Mouse (Mus musculus): ENCODE data around the gene Bnipl. TPM values are rescaled to one million over a fixed set of nuclear protein-coding genes. Genes with fewer than 3 reads are reported as not detected.

The Bnipl gene
- polyA plus RNA-seq, 1 experiment from 2014 or later = not detected

GRCm38 (mm10) chr3:95291041-95291440, 40.0 kb upstream of the Bnipl start:
- H3K9me3 ChIP-seq (replicated peaks; ENCODE audit: control insufficient read depth, low read length) = no peaks in the 10 kb centered on the region
- 78% methylated on average over 4 of the region's 4 CpGs for WGBS (ENCODE audit: insufficient replicate concordance)
- H3K4me3 ChIP-seq (ENCODE audit: low read depth, low read length) = no peak overlapping the region
- H3K27ac ChIP-seq (ENCODE audit: low read depth, low read length) = no peak overlapping the region
- no peaks in the 10 kb centered on the region for H3K4me1 ChIP-seq (ENCODE audit: control insufficient read depth, insufficient read depth, low read length)
- ATAC-seq (replicated peaks; ENCODE audit: insufficient number of reproducible peaks, low FRiP score, low TSS enrichment) = no peak
- H3K4me2 ChIP-seq = no peak overlapping the region
- no peaks in the 10 kb centered on the region for H3K27me3 ChIP-seq (ENCODE audit: control insufficient read depth, insufficient read depth, low read length)
- H3K36me3 ChIP-seq (ENCODE audit: control insufficient read depth, insufficient read depth, low read length) = peaks cover 20% of the 10 kb centered on the region
- H3K9ac ChIP-seq (ENCODE audit: low read depth, low read length) = no peak overlapping the region

GRCm38 (mm10) chr3:95290156-95290555, 39.2 kb upstream of the Bnipl start:
- peaks cover 16% of the 10 kb centered on the region for H3K36me3 ChIP-seq (ENCODE audit: control insufficient read depth, insufficient read depth, low read length)

GRCm38 (mm10) chr3:95289419-95289818, 38.4 kb upstream of the Bnipl start:
- Histone ChIP-seq H3K9me3 (replicated peaks; ENCODE audit: control insufficient read depth, low read length) (no peaks in the 10 kb centered on the region), H3K36me3 (ENCODE audit: control insufficient read depth, insufficient read depth, low read length) (peaks cover 16% of the 10 kb centered on the region), H3K4me1 (ENCODE audit: control insufficient read depth, insufficient read depth, low read length) (peaks cover under 1% of the 10 kb centered on the region; the same call in 1 of the 2 replicates), H3K4me2 (no peak overlapping the region), H3K27ac (ENCODE audit: low read depth, low read length) (no peak overlapping the region), H3K9ac (ENCODE audit: low read depth, low read length) (no peak overlapping the region), H3K4me3 (ENCODE audit: low read depth, low read length) (no peak overlapping the region), H3K27me3 (ENCODE audit: control insufficient read depth, insufficient read depth, low read length) (no peaks in the 10 kb centered on the region)
- ATAC-seq (replicated peaks; ENCODE audit: insufficient number of reproducible peaks, low FRiP score, low TSS enrichment) = no peak
- 91% methylated on average over 4 of the region's 4 CpGs for WGBS (ENCODE audit: insufficient replicate concordance)

More at GRCm38 (mm10) chr3:95290156-95290555, 39.2 kb upstream of the Bnipl start:
- H3K9me3 ChIP-seq (replicated peaks; ENCODE audit: control insufficient read depth, low read length) = no peaks in the 10 kb centered on the region
- no peaks in the 10 kb centered on the region for H3K4me1 ChIP-seq (ENCODE audit: control insufficient read depth, insufficient read depth, low read length)
- H3K4me3 ChIP-seq (ENCODE audit: low read depth, low read length) = no peak overlapping the region
- H3K9ac ChIP-seq (ENCODE audit: low read depth, low read length) = no peak overlapping the region
- H3K4me2 ChIP-seq = no peak overlapping the region
- H3K27me3 ChIP-seq (ENCODE audit: control insufficient read depth, insufficient read depth, low read length) = no peaks in the 10 kb centered on the region
- ATAC-seq (replicated peaks; ENCODE audit: insufficient number of reproducible peaks, low FRiP score, low TSS enrichment) = no peak
- WGBS (ENCODE audit: insufficient replicate concordance) = 70% methylated on average over 6 of the region's 6 CpGs
- no peak overlapping the region for H3K27ac ChIP-seq (ENCODE audit: low read depth, low read length)

GRCm38 (mm10) chr3:95287541-95287940, 36.5 kb upstream of the Bnipl start:
- Histone ChIP-seq H3K4me3 (ENCODE audit: low read depth, low read length) (no peak overlapping the region), H3K4me1 (ENCODE audit: control insufficient read depth, insufficient read depth, low read length) (peaks cover 6% of the 10 kb centered on the region), H3K4me2 (no peak overlapping the region), H3K36me3 (ENCODE audit: control insufficient read depth, insufficient read depth, low read length) (peaks cover 16% of the 10 kb centered on the region), H3K9me3 (replicated peaks; ENCODE audit: control insufficient read depth, low read length) (no peaks in the 10 kb centered on the region), H3K9ac (ENCODE audit: low read depth, low read length) (no peak overlapping the region), H3K27me3 (ENCODE audit: control insufficient read depth, insufficient read depth, low read length) (no peaks in the 10 kb centered on the region), H3K27ac (ENCODE audit: low read depth, low read length) (no peak overlapping the region)
- WGBS (ENCODE audit: insufficient replicate concordance) = 88% methylated on average over 3 of the region's 3 CpGs
- no peak for ATAC-seq (replicated peaks; ENCODE audit: insufficient number of reproducible peaks, low FRiP score, low TSS enrichment)

- Histone ChIP-seq H3K4me2 (no peak overlapping the region), H3K9ac (ENCODE audit: low read depth, low read length) (no peak overlapping the region), H3K27ac (ENCODE audit: low read depth, low read length) (no peak overlapping the region), H3K27me3 (ENCODE audit: control insufficient read depth, insufficient read depth, low read length) (no peaks in the 10 kb centered on the region), H3K9me3 (replicated peaks; ENCODE audit: control insufficient read depth, low read length) (no peaks in the 10 kb centered on the region), H3K4me3 (ENCODE audit: low read depth, low read length) (no peak overlapping the region), H3K36me3 (ENCODE audit: control insufficient read depth, insufficient read depth, low read length) (peaks cover 12% of the 10 kb centered on the region), H3K4me1 (ENCODE audit: control insufficient read depth, insufficient read depth, low read length) (peaks cover 6% of the 10 kb centered on the region)
- WGBS (ENCODE audit: insufficient replicate concordance) = 72% methylated on average over 7 of the region's 7 CpGs
- ATAC-seq (replicated peaks; ENCODE audit: insufficient number of reproducible peaks, low FRiP score, low TSS enrichment) = no peak
Measured at GRCm38 (mm10) chr3:95286510-95286909, 35.5 kb upstream of the Bnipl start.

- H3K4me1 ChIP-seq (ENCODE audit: control insufficient read depth, insufficient read depth, low read length) = peaks cover 6% of the 10 kb centered on the region
- peaks cover 12% of the 10 kb centered on the region for H3K36me3 ChIP-seq (ENCODE audit: control insufficient read depth, insufficient read depth, low read length)
- WGBS (ENCODE audit: insufficient replicate concordance) = 56% methylated on average over 5 of the region's 5 CpGs
- H3K4me3 ChIP-seq (ENCODE audit: low read depth, low read length) = no peak overlapping the region
- no peaks in the 10 kb centered on the region for H3K27me3 ChIP-seq (ENCODE audit: control insufficient read depth, insufficient read depth, low read length)
- H3K4me2 ChIP-seq = no peak overlapping the region
- no peak for ATAC-seq (replicated peaks; ENCODE audit: insufficient number of reproducible peaks, low FRiP score, low TSS enrichment)
- H3K27ac ChIP-seq (ENCODE audit: low read depth, low read length) = no peak overlapping the region
- no peak overlapping the region for H3K9ac ChIP-seq (ENCODE audit: low read depth, low read length)
- no peaks in the 10 kb centered on the region for H3K9me3 ChIP-seq (replicated peaks; ENCODE audit: control insufficient read depth, low read length)
Measured at GRCm38 (mm10) chr3:95286011-95286410, 35.0 kb upstream of the Bnipl start.

- 94% methylated on average over 5 of the region's 5 CpGs for WGBS (ENCODE audit: insufficient replicate concordance)
- H3K9ac ChIP-seq (ENCODE audit: low read depth, low read length) = no peak overlapping the region
- no peak overlapping the region for H3K27ac ChIP-seq (ENCODE audit: low read depth, low read length)
- no peak overlapping the region for H3K4me2 ChIP-seq
- ATAC-seq (replicated peaks; ENCODE audit: insufficient number of reproducible peaks, low FRiP score, low TSS enrichment) = no peak
- no peaks in the 10 kb centered on the region for H3K9me3 ChIP-seq (replicated peaks; ENCODE audit: control insufficient read depth, low read length)
- peaks cover 12% of the 10 kb centered on the region for H3K36me3 ChIP-seq (ENCODE audit: control insufficient read depth, insufficient read depth, low read length)
- H3K27me3 ChIP-seq (ENCODE audit: control insufficient read depth, insufficient read depth, low read length) = no peaks in the 10 kb centered on the region
- no peak overlapping the region for H3K4me3 ChIP-seq (ENCODE audit: low read depth, low read length)
- peaks cover 9% of the 10 kb centered on the region for H3K4me1 ChIP-seq (ENCODE audit: control insufficient read depth, insufficient read depth, low read length)
Measured at GRCm38 (mm10) chr3:95285390-95285789, 34.4 kb upstream of the Bnipl start.

GRCm38 (mm10) chr3:95284501-95285281, 33.7 kb upstream of the Bnipl start:
- Histone ChIP-seq H3K9ac (ENCODE audit: low read depth, low read length) (no peak overlapping the region), H3K4me2 (peak overlapping the region; percentile 81)

GRCm38 (mm10) chr3:95284062-95284461, 33.1 kb upstream of the Bnipl start:
- Histone ChIP-seq H3K4me2 (peak overlapping the region; percentile 81), H3K4me3 (ENCODE audit: low read depth, low read length) (peak overlapping the region; percentile 84), H3K9ac (ENCODE audit: low read depth, low read length) (no peak overlapping the region; the same call in 1 of the 2 replicates), H3K36me3 (ENCODE audit: control insufficient read depth, insufficient read depth, low read length) (peaks cover 10% of the 10 kb centered on the region), H3K27ac (ENCODE audit: low read depth, low read length) (no peak overlapping the region), H3K9me3 (replicated peaks; ENCODE audit: control insufficient read depth, low read length) (no peaks in the 10 kb centered on the region), H3K4me1 (ENCODE audit: control insufficient read depth, insufficient read depth, low read length) (peaks cover 9% of the 10 kb centered on the region), H3K27me3 (ENCODE audit: control insufficient read depth, insufficient read depth, low read length) (no peaks in the 10 kb centered on the region)
- no peak for ATAC-seq (replicated peaks; ENCODE audit: insufficient number of reproducible peaks, low FRiP score, low TSS enrichment)
- 32% methylated on average over 1 of the region's 1 CpGs for WGBS (ENCODE audit: insufficient replicate concordance)

More at GRCm38 (mm10) chr3:95284501-95285281, 33.7 kb upstream of the Bnipl start:
- Histone ChIP-seq H3K27me3 (ENCODE audit: control insufficient read depth, insufficient read depth, low read length) (no peaks in the 10 kb centered on the region), H3K9me3 (replicated peaks; ENCODE audit: control insufficient read depth, low read length) (no peaks in the 10 kb centered on the region), H3K4me1 (ENCODE audit: control insufficient read depth, insufficient read depth, low read length) (peaks cover 9% of the 10 kb centered on the region), H3K36me3 (ENCODE audit: control insufficient read depth, insufficient read depth, low read length) (peaks cover 11% of the 10 kb centered on the region), H3K27ac (ENCODE audit: low read depth, low read length) (no peak overlapping the region), H3K4me3 (ENCODE audit: low read depth, low read length) (no peak overlapping the region)
- ATAC-seq (replicated peaks; ENCODE audit: insufficient number of reproducible peaks, low FRiP score, low TSS enrichment) = no peak
- WGBS (ENCODE audit: insufficient replicate concordance) = 89% methylated on average over 12 of the region's 12 CpGs
